Mouse (Mus musculus): ENCODE data around the gene Mettl9. TPM values are rescaled to one million over a fixed set of nuclear protein-coding genes. Genes with fewer than 3 reads are reported as not detected.
A peak's percentile ranks its signal among the peaks of the same experiment; 100 is the strongest.

Mettl9 gene
- polyA plus RNA-seq, 2 experiments, result 91.6 to 188 TPM

GRCm38 (mm10) chr7:121075416-121075815 lies 41.2 kb downstream of the Mettl9 start:
- TF ChIP-seq POLR2A (IDR thresholded peaks at IDR 0.05; ENCODE audit: borderline replicate concordance, extremely low read depth, insufficient read depth, insufficient read length), result no peak
- Histone ChIP-seq H3K4me1 (ENCODE audit: control insufficient read depth, insufficient read depth, low read length) (peaks cover 3% of the 10 kb centered on the region; the same call in 1 of the 2 replicates), H3K4me3 (replicated peaks; ENCODE audit: low read length) (no peak overlapping the region), H3K27me3 (ENCODE audit: control insufficient read depth, insufficient read depth, low read length) (no peaks in the 10 kb centered on the region), H3K27ac (replicated peaks; ENCODE audit: low read depth, low read length) (no peak overlapping the region), H3K9me3 (ENCODE audit: control insufficient read depth, low read length) (no peaks in the 10 kb centered on the region), H3K9ac (ENCODE audit: low read depth, low read length, severe bottlenecking) (no peak overlapping the region), H3K4me2 (replicated peaks; ENCODE audit: low read depth, low read length, severe bottlenecking) (no peak overlapping the region), H3K36me3 (ENCODE audit: control insufficient read depth, insufficient read depth, low read length) (peaks cover 59% of the 10 kb centered on the region)
- DNase-seq (ENCODE audit: low spot score), result no peak
- ATAC-seq (ENCODE audit: low FRiP score, low read depth), result no peak
- WGBS, result 87% methylated on average over 5 of the region's 5 CpGs

- H3K36me3 ChIP-seq (ENCODE audit: control insufficient read depth, insufficient read depth, low read length), result peaks cover 42% of the 10 kb centered on the region
- ATAC-seq (ENCODE audit: low FRiP score, low read depth), result no peak
These were observed 43.1 kb downstream of the Mettl9 start for GRCm38 (mm10) chr7:121077311-121077710.

GRCm38 (mm10) chr7:121077829-121078228 lies 43.6 kb downstream of the Mettl9 start:
- peak; percentile 56; the same call in 1 of the 2 replicates for ATAC-seq (ENCODE audit: low FRiP score, low read depth)
- 19% methylated on average over 5 of the region's 5 CpGs for WGBS
- Histone ChIP-seq H3K27me3 (ENCODE audit: control insufficient read depth, insufficient read depth, low read length) (no peaks in the 10 kb centered on the region), H3K4me1 (ENCODE audit: control insufficient read depth, insufficient read depth, low read length) (no peaks in the 10 kb centered on the region), H3K9me3 (ENCODE audit: control insufficient read depth, low read length) (no peaks in the 10 kb centered on the region), H3K4me3 (replicated peaks; ENCODE audit: low read length) (no peak overlapping the region), H3K9ac (ENCODE audit: low read depth, low read length, severe bottlenecking) (no peak overlapping the region), H3K27ac (replicated peaks; ENCODE audit: low read depth, low read length) (no peak overlapping the region), H3K4me2 (replicated peaks; ENCODE audit: low read depth, low read length, severe bottlenecking) (no peak overlapping the region), H3K36me3 (ENCODE audit: control insufficient read depth, insufficient read depth, low read length) (peaks cover 42% of the 10 kb centered on the region)
- no peak for TF ChIP-seq POLR2A (IDR thresholded peaks at IDR 0.05; ENCODE audit: borderline replicate concordance, extremely low read depth, insufficient read depth, insufficient read length)
- peak; percentile 82 for DNase-seq (ENCODE audit: low spot score)

More at GRCm38 (mm10) chr7:121077311-121077710, 43.1 kb downstream of the Mettl9 start:
- no peaks in the 10 kb centered on the region for H3K9me3 ChIP-seq (ENCODE audit: control insufficient read depth, low read length)
- TF ChIP-seq POLR2A (IDR thresholded peaks at IDR 0.05; ENCODE audit: borderline replicate concordance, extremely low read depth, insufficient read depth, insufficient read length), result no peak
- H3K9ac ChIP-seq (ENCODE audit: low read depth, low read length, severe bottlenecking), result no peak overlapping the region
- 89% methylated on average over 6 of the region's 6 CpGs for WGBS
- no peaks in the 10 kb centered on the region for H3K4me1 ChIP-seq (ENCODE audit: control insufficient read depth, insufficient read depth, low read length)
- no peak overlapping the region for H3K4me3 ChIP-seq (replicated peaks; ENCODE audit: low read length)
- DNase-seq (ENCODE audit: low spot score), result no peak
- no peaks in the 10 kb centered on the region for H3K27me3 ChIP-seq (ENCODE audit: control insufficient read depth, insufficient read depth, low read length)
- H3K27ac ChIP-seq (replicated peaks; ENCODE audit: low read depth, low read length), result no peak overlapping the region
- H3K4me2 ChIP-seq (replicated peaks; ENCODE audit: low read depth, low read length, severe bottlenecking), result no peak overlapping the region

- no peak within 1 kb of the TSS for H3K4me2 ChIP-seq (replicated peaks; ENCODE audit: low read depth, low read length, severe bottlenecking)
- no peak within 1 kb of the TSS for H3K9ac ChIP-seq (ENCODE audit: low read depth, low read length, severe bottlenecking)
- WGBS, result 76% methylated on average over 4 of the region's 4 CpGs
- no peak for DNase-seq (ENCODE audit: low spot score)
- no peak for TF ChIP-seq POLR2A (IDR thresholded peaks at IDR 0.05; ENCODE audit: borderline replicate concordance, extremely low read depth, insufficient read depth, insufficient read length)
- no peak within 1 kb of the TSS for H3K4me3 ChIP-seq (replicated peaks; ENCODE audit: low read length)
- H3K4me1 ChIP-seq (ENCODE audit: control insufficient read depth, insufficient read depth, low read length), result peaks cover 3% of the 10 kb centered on the region
- no peak within 1 kb of the TSS for H3K27ac ChIP-seq (replicated peaks; ENCODE audit: low read depth, low read length)
- H3K9me3 ChIP-seq (ENCODE audit: control insufficient read depth, low read length), result no peaks in the 10 kb centered on the region
- H3K27me3 ChIP-seq (ENCODE audit: control insufficient read depth, insufficient read depth, low read length), result no peaks in the 10 kb centered on the region
- no peak for ATAC-seq (ENCODE audit: low FRiP score, low read depth)
- peaks cover 27% of the 10 kb centered on the region for H3K36me3 ChIP-seq (ENCODE audit: control insufficient read depth, insufficient read depth, low read length)
These were observed 47.1 kb downstream of the Mettl9 start, which contains the start of gene Otoa for GRCm38 (mm10) chr7:121081350-121081749. Otoa (plus strand) TSS chr7:121081650.

- Histone ChIP-seq H3K4me3 (replicated peaks; ENCODE audit: low read length) (no peak overlapping the region), H3K9me3 (ENCODE audit: control insufficient read depth, low read length) (no peaks in the 10 kb centered on the region)
- no peak for ATAC-seq (ENCODE audit: low FRiP score, low read depth)
These were observed 47.6 kb downstream of the Mettl9 start for GRCm38 (mm10) chr7:121081816-121082215.

More at GRCm38 (mm10) chr7:121081816-121082215, 47.6 kb downstream of the Mettl9 start:
- H3K36me3 ChIP-seq (ENCODE audit: control insufficient read depth, insufficient read depth, low read length), result peaks cover 22% of the 10 kb centered on the region
- WGBS, result 39% methylated on average over 2 of the region's 2 CpGs
- DNase-seq (ENCODE audit: low spot score), result no peak
- H3K27ac ChIP-seq (replicated peaks; ENCODE audit: low read depth, low read length), result no peak overlapping the region
- H3K9ac ChIP-seq (ENCODE audit: low read depth, low read length, severe bottlenecking), result no peak overlapping the region
- no peak for TF ChIP-seq POLR2A (IDR thresholded peaks at IDR 0.05; ENCODE audit: borderline replicate concordance, extremely low read depth, insufficient read depth, insufficient read length)
- H3K27me3 ChIP-seq (ENCODE audit: control insufficient read depth, insufficient read depth, low read length), result no peaks in the 10 kb centered on the region
- H3K4me1 ChIP-seq (ENCODE audit: control insufficient read depth, insufficient read depth, low read length), result peaks cover 3% of the 10 kb centered on the region
- H3K4me2 ChIP-seq (replicated peaks; ENCODE audit: low read depth, low read length, severe bottlenecking), result no peak overlapping the region
